Mouse (Mus musculus) intestine, embryonic 16.5 days (tissue): ENCODE results near the gene Cers3. TPM values are rescaled to one million over a fixed set of nuclear protein-coding genes. Genes with fewer than 3 reads are reported as not detected.
A peak's percentile ranks its signal among the peaks of the same experiment; 100 is the strongest.

Experiments used
- ATAC-seq: fragments of 200-750 bp; cut with Nextera tagmentation; 2 replicates; pipeline ENCODE4 v1.8.0; 2017; ENCODE audit warnings: moderate TSS enrichment, moderate library complexity
- H3K27ac ChIP-seq: fragments of 300-500 bp; sonication (generic); 2 replicates; pipeline ENCODE4 v1.5.1; 2014; ENCODE audit warnings: mild to moderate bottlenecking, low read length
- H3K27me3 ChIP-seq: fragments of 300-500 bp; sonication (generic); replicated peaks from 2 replicates; pipeline ENCODE4 v1.6.1; 2014; ENCODE audit warnings: low read length, control low read depth, mixed read lengths; ENCODE audit not compliant: control insufficient read depth, insufficient read depth
- H3K36me3 ChIP-seq: fragments of 300-500 bp; sonication (generic); 2 replicates; pipeline ENCODE4 v1.6.1; 2014; ENCODE audit warnings: low read length, control low read depth; ENCODE audit not compliant: control insufficient read depth, insufficient read depth
- H3K4me1 ChIP-seq: fragments of 300-500 bp; sonication (generic); 2 replicates; pipeline ENCODE4 v1.6.1; 2014; ENCODE audit warnings: low read length, control low read depth, mixed read lengths; ENCODE audit not compliant: control insufficient read depth, insufficient read depth
- H3K4me2 ChIP-seq: fragments of 300-500 bp; sonication (generic); 2 replicates; pipeline ENCODE4 v1.6.1; 2014; ENCODE audit warnings: low read depth, low read length, control low read depth
- H3K4me3 ChIP-seq: fragments of 300-500 bp; sonication (generic); 2 replicates; pipeline ENCODE4 v1.5.1; 2014; ENCODE audit warnings: mild to moderate bottlenecking, low read length
- H3K9ac ChIP-seq: fragments of 300-500 bp; sonication (generic); 2 replicates; pipeline ENCODE4 v1.6.1; 2014; ENCODE audit warnings: low read depth, low read length
- H3K9me3 ChIP-seq: fragments of 300-500 bp; sonication (generic); 2 replicates; pipeline ENCODE4 v1.6.1; 2016; ENCODE audit warnings: low read length, control low read depth; ENCODE audit not compliant: control insufficient read depth
- WGBS: fragments of 180-500 bp; shearing (Covaris S2); extraction: QIAGEN DNeasy Blood & Tissue Kit; methylation state at CpG from one replicate; pipeline ENCODE4 v1.1.7; 2014; 5-methylcytosine and 5-hydroxymethylcytosine counted together
- polyA plus RNA-seq: library from polyadenylated mRNA; unstranded; fragments of >200 nt; fragmentation: Nextera tagmentation; extraction: Ambion mirVana; gene quantifications from 2 replicates; pipeline ENCODE4 v1.2.1, GENCODE M21; 2015

Gene Cers3
- polyA plus RNA-seq, 1 experiment from 2014 or later, result 1.4 TPM

GRCm38 (mm10) chr7:66796909-66797308 lies 53.6 kb downstream of the Cers3 start:
- no peak overlapping the region for H3K4me2 ChIP-seq
- ATAC-seq, result no peak
- H3K27me3 ChIP-seq, result no peaks in the 10 kb centered on the region
- no peaks in the 10 kb centered on the region for H3K36me3 ChIP-seq
- 0 out of 2 replicates have a peak, but pooled peaks cover 6% of the 10 kb centered on the region for H3K4me1 ChIP-seq
- no peak overlapping the region for H3K4me3 ChIP-seq
- H3K27ac ChIP-seq, result peak overlapping the region; percentile 54; the same call in 1 of the 2 replicates
- H3K9me3 ChIP-seq, result no peaks in the 10 kb centered on the region
- no peak overlapping the region for H3K9ac ChIP-seq
- 35% methylated on average over 1 of the region's 1 CpGs for WGBS

- ATAC-seq, result no peak
- H3K4me2 ChIP-seq, result no peak overlapping the region
- no peaks in the 10 kb centered on the region for H3K9me3 ChIP-seq
- H3K9ac ChIP-seq, result no peak overlapping the region
- no peaks in the 10 kb centered on the region for H3K27me3 ChIP-seq
- 84% methylated on average over 1 of the region's 1 CpGs for WGBS
- no peak overlapping the region for H3K4me3 ChIP-seq
- 0 out of 2 replicates have a peak, but pooled peaks cover 6% of the 10 kb centered on the region for H3K4me1 ChIP-seq
- H3K36me3 ChIP-seq, result no peaks in the 10 kb centered on the region
- H3K27ac ChIP-seq, result no peak overlapping the region
These were observed 54.0 kb downstream of the Cers3 start for GRCm38 (mm10) chr7:66797345-66797744.

DNA sequence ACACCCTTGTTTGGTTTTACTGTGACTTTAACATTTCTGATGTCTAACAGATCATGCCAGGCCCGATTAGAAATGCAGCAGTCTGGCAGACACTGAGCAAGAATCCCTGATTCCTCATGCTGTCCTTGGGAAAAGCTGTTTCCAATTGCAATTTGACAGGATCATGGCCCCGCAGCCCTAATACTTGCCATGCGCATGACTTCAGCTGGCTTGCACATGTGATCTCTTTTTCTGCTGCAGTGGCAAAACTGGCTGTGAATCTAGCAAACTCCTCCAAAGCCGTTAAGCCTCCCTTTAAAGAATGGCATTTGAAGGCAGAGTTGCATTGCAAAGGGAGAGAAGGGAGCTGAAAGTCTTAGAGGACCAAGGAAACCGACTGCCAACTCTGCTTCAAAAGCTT lies 55.5 kb downstream of the Cers3 start:
- ATAC-seq, result no peak
- H3K4me3 ChIP-seq, result no peak overlapping the region
- WGBS, result 51% methylated on average over 5 of the region's 5 CpGs

DNA sequence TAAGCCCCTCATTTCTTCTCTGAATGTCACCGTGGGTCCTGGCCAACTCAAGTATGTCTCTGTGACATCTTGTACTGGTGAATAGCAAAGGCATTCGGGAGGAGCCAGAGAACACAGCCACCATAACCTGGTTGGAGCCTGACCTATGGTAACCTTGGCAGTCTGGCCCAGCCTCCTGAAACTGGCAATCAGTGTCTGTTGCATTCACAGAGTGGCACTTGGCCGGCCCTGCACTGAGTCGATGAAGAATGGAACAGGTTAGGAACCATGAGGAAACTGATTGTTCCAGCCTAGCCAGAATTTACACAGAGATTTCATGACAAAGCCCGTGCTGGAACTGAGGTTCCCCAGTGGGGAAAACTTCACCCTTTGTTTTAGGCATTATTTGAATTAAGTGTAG lies 57.5 kb downstream of the Cers3 start:
- ATAC-seq, result no peak
- H3K27ac ChIP-seq, result no peak overlapping the region
- H3K36me3 ChIP-seq, result no peaks in the 10 kb centered on the region
- H3K4me1 ChIP-seq, result 0 out of 2 replicates have a peak, but pooled peaks cover 6% of the 10 kb centered on the region
- no peaks in the 10 kb centered on the region for H3K27me3 ChIP-seq
- H3K4me3 ChIP-seq, result no peak overlapping the region
- H3K9me3 ChIP-seq, result no peaks in the 10 kb centered on the region
- H3K9ac ChIP-seq, result no peak overlapping the region
- no peak overlapping the region for H3K4me2 ChIP-seq
- 65% methylated on average over 5 of the region's 5 CpGs for WGBS

More for the DNA sequence above, 55.5 kb downstream of the Cers3 start:
- Histone ChIP-seq H3K36me3 (no peaks in the 10 kb centered on the region), H3K4me2 (no peak overlapping the region), H3K27me3 (no peaks in the 10 kb centered on the region), H3K27ac (no peak overlapping the region), H3K9ac (no peak overlapping the region), H3K4me1 (0 out of 2 replicates have a peak, but pooled peaks cover 6% of the 10 kb centered on the region), H3K9me3 (no peaks in the 10 kb centered on the region)

DNA sequence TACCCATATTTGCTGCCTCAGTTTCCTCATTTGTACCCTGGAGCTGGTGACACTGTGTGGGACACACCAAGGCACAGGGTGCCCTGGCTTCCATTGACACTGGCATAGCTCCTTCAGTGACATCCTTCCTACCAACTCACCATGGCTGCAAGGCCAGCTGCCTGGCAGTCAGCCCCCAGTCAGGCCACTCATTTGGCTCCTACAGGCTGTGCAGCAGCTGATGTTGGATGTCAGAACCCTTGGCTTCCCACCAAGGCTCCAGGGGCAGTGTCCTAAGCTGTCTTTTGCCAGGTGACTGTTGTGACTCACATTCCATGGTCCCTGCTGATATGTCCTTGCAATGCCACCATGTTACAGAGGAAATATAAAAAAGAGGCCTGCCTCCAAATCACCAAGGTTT lies 58.5 kb downstream of the Cers3 start:
- H3K36me3 ChIP-seq, result no peaks in the 10 kb centered on the region
- no peak overlapping the region for H3K27ac ChIP-seq
- no peak for ATAC-seq
- H3K9ac ChIP-seq, result no peak overlapping the region
- H3K4me2 ChIP-seq, result no peak overlapping the region
- 0 out of 2 replicates have a peak, but pooled peaks cover 3% of the 10 kb centered on the region for H3K4me1 ChIP-seq
- H3K9me3 ChIP-seq, result no peaks in the 10 kb centered on the region
- H3K4me3 ChIP-seq, result no peak overlapping the region
- H3K27me3 ChIP-seq, result no peaks in the 10 kb centered on the region

- 34% methylated on average over 5 of the region's 5 CpGs for WGBS
- Histone ChIP-seq H3K9me3 (no peaks in the 10 kb centered on the region), H3K27ac (no peak overlapping the region), H3K4me3 (no peak overlapping the region), H3K4me1 (0 out of 2 replicates have a peak, but pooled peaks cover 3% of the 10 kb centered on the region), H3K9ac (no peak overlapping the region), H3K4me2 (no peak overlapping the region), H3K36me3 (no peaks in the 10 kb centered on the region), H3K27me3 (no peaks in the 10 kb centered on the region)
- no peak for ATAC-seq
These were observed 60.5 kb downstream of the Cers3 start for GRCm38 (mm10) chr7:66803798-66804197.

DNA sequence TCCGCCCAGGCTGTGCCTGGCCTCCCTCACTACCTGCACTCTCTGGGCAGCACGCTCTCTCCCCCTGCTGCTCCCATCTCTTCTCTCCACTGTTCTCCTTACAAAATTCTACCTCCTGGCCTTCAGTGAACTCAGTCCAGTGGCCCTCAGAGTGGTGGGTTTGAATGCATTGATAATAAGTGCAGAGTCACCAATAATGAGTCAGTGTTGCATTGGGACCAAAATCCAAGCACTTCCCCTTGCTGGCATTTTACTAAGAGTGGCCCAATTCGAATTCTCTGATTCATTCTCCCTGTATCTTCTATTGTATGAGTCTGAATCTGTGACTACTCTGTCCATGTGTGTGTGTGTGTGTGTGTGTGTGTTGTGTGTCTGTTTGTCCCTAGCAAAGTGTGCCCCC lies 63.5 kb downstream of the Cers3 start:
- ATAC-seq, result no peak
- no peak overlapping the region for H3K27ac ChIP-seq
- no peaks in the 10 kb centered on the region for H3K36me3 ChIP-seq
- H3K4me1 ChIP-seq, result no peaks in the 10 kb centered on the region
- H3K27me3 ChIP-seq, result no peaks in the 10 kb centered on the region
- 70% methylated on average over 3 of the region's 3 CpGs for WGBS
- H3K9ac ChIP-seq, result no peak overlapping the region
- H3K4me3 ChIP-seq, result no peak overlapping the region
- no peak overlapping the region for H3K4me2 ChIP-seq
- H3K9me3 ChIP-seq, result no peaks in the 10 kb centered on the region

DNA sequence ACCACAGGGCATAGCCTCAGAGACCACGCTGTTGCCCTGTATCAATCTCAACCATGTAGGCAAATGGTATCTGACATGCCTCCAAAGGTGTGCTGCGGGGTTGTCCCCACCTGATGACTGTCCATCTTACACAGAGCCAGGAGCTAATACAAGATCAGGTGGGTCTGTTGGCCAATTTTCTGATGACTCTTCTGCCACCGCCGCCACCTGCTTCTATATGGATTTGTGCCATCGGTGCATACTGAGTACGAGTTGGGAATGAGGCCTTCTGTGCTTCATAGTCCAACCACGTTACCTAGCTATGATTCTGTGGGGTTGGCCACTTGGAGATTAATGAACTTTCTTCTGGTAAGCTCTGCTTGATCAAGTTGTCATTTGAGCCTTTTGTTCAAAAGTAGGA lies 67.1 kb downstream of the Cers3 start:
- WGBS, result 94% methylated on average over 7 of the region's 7 CpGs

GRCm38 (mm10) chr7:66811294-66811693 lies 68.0 kb downstream of the Cers3 start:
- Histone ChIP-seq H3K9me3 (no peaks in the 10 kb centered on the region), H3K36me3 (no peaks in the 10 kb centered on the region), H3K4me3 (no peak overlapping the region), H3K27ac (no peak overlapping the region), H3K9ac (no peak overlapping the region), H3K4me2 (no peak overlapping the region), H3K27me3 (no peaks in the 10 kb centered on the region), H3K4me1 (no peaks in the 10 kb centered on the region)
- ATAC-seq, result no peak
- 82% methylated on average over 1 of the region's 1 CpGs for WGBS

More for the DNA sequence above, 67.1 kb downstream of the Cers3 start:
- Histone ChIP-seq H3K9me3 (no peaks in the 10 kb centered on the region), H3K4me3 (no peak overlapping the region), H3K4me1 (no peaks in the 10 kb centered on the region), H3K36me3 (no peaks in the 10 kb centered on the region), H3K4me2 (no peak overlapping the region), H3K27ac (no peak overlapping the region), H3K27me3 (no peaks in the 10 kb centered on the region), H3K9ac (no peak overlapping the region)
- no peak for ATAC-seq

DNA sequence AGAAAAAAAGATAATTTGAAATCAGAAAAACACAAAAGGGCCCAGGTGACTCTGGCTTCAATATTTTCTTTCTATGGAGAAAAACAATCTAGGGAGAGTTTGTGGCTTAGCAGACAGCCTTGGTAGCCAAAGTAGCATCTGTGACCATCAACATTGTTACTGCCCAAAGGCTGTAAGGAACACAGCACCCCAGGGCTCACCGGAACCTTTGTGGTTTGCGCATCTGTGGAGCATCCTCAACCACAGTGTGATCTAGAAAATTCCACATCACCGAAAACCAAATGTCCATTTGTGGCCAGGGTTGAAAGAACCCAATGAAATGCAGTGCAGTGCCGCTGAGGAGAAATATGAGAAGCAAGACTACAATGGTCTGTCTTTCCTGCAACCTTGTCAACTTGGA lies 69.0 kb downstream of the Cers3 start:
- no peaks in the 10 kb centered on the region for H3K36me3 ChIP-seq
- WGBS, result 92% methylated on average over 4 of the region's 4 CpGs
- no peaks in the 10 kb centered on the region for H3K9me3 ChIP-seq
- H3K27me3 ChIP-seq, result no peaks in the 10 kb centered on the region
- H3K27ac ChIP-seq, result no peak overlapping the region
- no peak overlapping the region for H3K9ac ChIP-seq
- no peak for ATAC-seq
- H3K4me1 ChIP-seq, result no peaks in the 10 kb centered on the region
- no peak overlapping the region for H3K4me3 ChIP-seq
- H3K4me2 ChIP-seq, result no peak overlapping the region
